Comparison of ENCODE assay signal across 28 mouse cellular contexts in the genomic region with DNA sequence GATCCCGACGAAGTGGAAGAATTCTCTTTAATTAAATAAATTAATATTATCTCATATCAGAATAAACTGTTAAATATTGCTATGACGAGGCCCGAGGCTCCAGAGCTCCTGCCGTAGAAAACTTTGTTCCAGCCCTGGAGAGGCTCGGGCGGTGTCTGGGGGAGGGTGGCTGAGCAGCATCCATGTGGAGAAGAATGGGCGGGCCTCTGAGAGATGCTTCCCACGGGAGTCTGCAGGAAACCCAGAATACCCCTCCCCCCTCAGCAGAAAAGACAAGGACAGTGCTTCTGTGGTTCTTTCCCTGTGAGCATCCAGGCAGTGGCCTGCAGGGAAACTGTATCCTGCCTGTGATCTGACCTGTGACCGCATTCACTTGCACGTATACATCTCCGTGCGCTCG. TPM values are rescaled to one million over a fixed set of nuclear protein-coding genes. Genes with fewer than 3 reads are reported as not detected.
DNase-seq lines count a peak whose midpoint lies in the region; ATAC-seq and TF ChIP-seq lines count a peak whose summit lies in the region.
"Had no signal": no experiment of that assay in that cellular context is flagged by ENCODE, and none has a peak within 500 bp of the region (broad histone marks: within the 10 kb centered on the region; RNA-seq: fewer than 3 reads in every experiment).

No protein-coding gene starts in this region.

- H3K9me3 ChIP-seq in kidney, embryonic 14.5 days (ENCODE audit: control insufficient read depth, low read length), result no peaks in the 10 kb centered on the region
- no peaks in the 10 kb centered on the region for H3K9me3 ChIP-seq in limb, embryonic 14.5 days (ENCODE audit: control insufficient read depth, low read length)
- no peaks in the 10 kb centered on the region for H3K9me3 ChIP-seq in limb, embryonic 10.5 days (replicated peaks)
- H3K9me3 ChIP-seq: embryonic facial prominence, embryonic 12.5 days; heart, embryonic 12.5 days; hindbrain, embryonic 12.5 days; limb, embryonic 13.5 days; liver, embryonic 13.5 days; megakaryocyte, embryonic 14.5 days; midbrain, embryonic 13.5 days had no signal

- no peak for TF ChIP-seq POLR2A in limb, embryonic 14.5 days (IDR thresholded peaks at IDR 0.05; ENCODE audit: borderline replicate concordance, extremely low read depth, insufficient read depth, insufficient read length)

- H3K27ac ChIP-seq in kidney, embryonic 14.5 days (ENCODE audit: low read depth, low read length), result no peak overlapping the region
- no peak overlapping the region for H3K27ac ChIP-seq in limb, embryonic 14.5 days (replicated peaks; ENCODE audit: low read depth, low read length)
- H3K27ac ChIP-seq in limb, embryonic 10.5 days, result no peak overlapping the region
- H3K27ac ChIP-seq: embryonic facial prominence, embryonic 12.5 days; hindbrain, embryonic 12.5 days; limb, embryonic 13.5 days; liver, embryonic 13.5 days; midbrain, embryonic 13.5 days had no signal

- no peak overlapping the region for H3K4me3 ChIP-seq in kidney, embryonic 14.5 days (ENCODE audit: low read length)
- H3K4me3 ChIP-seq in limb, embryonic 14.5 days (replicated peaks; ENCODE audit: low read length), result no peak overlapping the region
- no peak overlapping the region for H3K4me3 ChIP-seq in limb, embryonic 10.5 days
- H3K4me3 ChIP-seq: embryonic facial prominence, embryonic 12.5 days; erythroblast, embryonic 14.5 days; heart, embryonic 12.5 days; hindbrain, embryonic 12.5 days; limb, embryonic 13.5 days; liver, embryonic 13.5 days; megakaryocyte, embryonic 14.5 days; midbrain, embryonic 13.5 days had no signal

- no peak overlapping the region for H3K4me2 ChIP-seq in kidney, embryonic 14.5 days (replicated peaks; ENCODE audit: low read depth, low read length)
- no peak overlapping the region for H3K4me2 ChIP-seq in limb, embryonic 14.5 days (replicated peaks; ENCODE audit: low read depth, low read length, severe bottlenecking)
- H3K4me2 ChIP-seq: embryonic facial prominence, embryonic 12.5 days; heart, embryonic 12.5 days; hindbrain, embryonic 12.5 days; limb, embryonic 13.5 days; liver, embryonic 13.5 days; midbrain, embryonic 13.5 days had no signal

- no peak overlapping the region for H3K9ac ChIP-seq in kidney, embryonic 14.5 days (ENCODE audit: low read depth, low read length)
- H3K9ac ChIP-seq in limb, embryonic 14.5 days (ENCODE audit: low read depth, low read length, severe bottlenecking), result no peak overlapping the region
- H3K9ac ChIP-seq: embryonic facial prominence, embryonic 12.5 days; heart, embryonic 12.5 days; hindbrain, embryonic 12.5 days; limb, embryonic 13.5 days; liver, embryonic 13.5 days; midbrain, embryonic 13.5 days had no signal

- DNase-seq in embryo, embryonic 11 days, result peak; percentile 26
- DNase-seq in embryo, embryonic 10 days (ENCODE audit: low spot score), result no peak
- DNase-seq in kidney, adult 11 months, result no peak
- DNase-seq in limb, embryonic 14.5 days (ENCODE audit: low spot score), result peak; percentile 7
- no peak for DNase-seq in limb, embryonic 10.5 days (ENCODE audit: low spot score)
- no peak for DNase-seq in heart, adult 18-20 months
- DNase-seq: adrenal gland, postnatal 25 days; cerebellum, adult 9-11 months; gastrocnemius, postnatal 10 days; kidney, adult 8-10 months; liver, embryonic 13.5 days; lung, adult 2 months; thymus, adult 18-20 months; thymus, postnatal 36 days had no signal

- 30% methylated on average over 14 of the region's 14 CpGs for WGBS in kidney, embryonic 14.5 days
- WGBS in limb, embryonic 14.5 days, result 69% methylated on average over 14 of the region's 14 CpGs
- WGBS in limb, embryonic 10.5 days, result 83% methylated on average over 14 of the region's 14 CpGs

- H3K4me1 ChIP-seq in kidney, embryonic 14.5 days (ENCODE audit: control insufficient read depth, insufficient read depth, low read length), result peaks cover 7% of the 10 kb centered on the region; the same call in 1 of the 2 replicates
- no peaks in the 10 kb centered on the region for H3K4me1 ChIP-seq in limb, embryonic 14.5 days (ENCODE audit: control insufficient read depth, insufficient read depth, low read length)
- peaks cover 8% of the 10 kb centered on the region for H3K4me1 ChIP-seq in limb, embryonic 10.5 days
- H3K4me1 ChIP-seq: heart, embryonic 12.5 days; liver, embryonic 13.5 days; megakaryocyte, embryonic 14.5 days had no signal

- ATAC-seq in kidney, embryonic 14.5 days (ENCODE audit: low FRiP score, low TSS enrichment), result peak; percentile 47; the same call in 1 of the 2 replicates
- no peak for ATAC-seq in limb, embryonic 14.5 days (ENCODE audit: low FRiP score, low read depth)
- ATAC-seq: forebrain, embryonic 14.5 days; inflammation-experienced regulatory T-cells, adult 6 months; midbrain, embryonic 13.5 days had no signal

- H3K27me3 ChIP-seq in kidney, embryonic 14.5 days (ENCODE audit: control insufficient read depth, insufficient read depth, low read length), result no peaks in the 10 kb centered on the region
- no peaks in the 10 kb centered on the region for H3K27me3 ChIP-seq in limb, embryonic 14.5 days (ENCODE audit: control insufficient read depth, insufficient read depth, low read length)
- H3K27me3 ChIP-seq in limb, embryonic 10.5 days (ENCODE audit: low read depth, poor library complexity, severe bottlenecking), result no peaks in the 10 kb centered on the region
- H3K27me3 ChIP-seq: embryonic facial prominence, embryonic 12.5 days; hindbrain, embryonic 12.5 days; liver, embryonic 13.5 days; midbrain, embryonic 13.5 days had no signal

- no peaks in the 10 kb centered on the region for H3K36me3 ChIP-seq in kidney, embryonic 14.5 days (ENCODE audit: control insufficient read depth, insufficient read depth, low read length)
- H3K36me3 ChIP-seq in limb, embryonic 14.5 days (ENCODE audit: control insufficient read depth, insufficient read depth, low read length), result no peaks in the 10 kb centered on the region
- H3K36me3 ChIP-seq in limb, embryonic 10.5 days, result no peaks in the 10 kb centered on the region
- H3K36me3 ChIP-seq: embryonic facial prominence, embryonic 12.5 days; heart, embryonic 12.5 days; hindbrain, embryonic 12.5 days; limb, embryonic 13.5 days; liver, embryonic 13.5 days had no signal

RNA-seq across cellular contexts. Expression of a gene that starts 45.7 kb away (rescaled TPM):
- 0.22 TPM in 1 of 2 replicates, not detected in the other for polyA plus RNA-seq in kidney, embryonic 14.5 days (2014; fragmentation: Nextera tagmentation; extraction: Ambion mirVana)
- 4.2 and 5.1 TPM in 2 replicates for polyA plus RNA-seq in limb, embryonic 14.5 days (2012; rRNA removed)
- 4.3 and 5.2 TPM in 2 replicates for polyA plus RNA-seq in limb, embryonic 14.5 days (2014; fragmentation: Nextera tagmentation; extraction: Ambion mirVana)
- polyA plus RNA-seq in limb, embryonic 10.5 days (2016; fragmentation: Nextera tagmentation; extraction: Ambion mirVana), result 5.0 and 8.4 TPM in 2 replicates
- not detected for total RNA-seq in heart, adult 18-20 months (2021)
- total RNA-seq: adrenal gland, postnatal 25 days; common myeloid progenitor, adult 5-6 weeks; gastrocnemius, postnatal 10 days; granulocyte monocyte progenitor cell, adult 5-6 weeks; monocyte, adult 5-6 weeks had no signal
- polyA plus RNA-seq: erythroblast, embryonic 14.5 days; inflammation-experienced regulatory T-cells, adult 6 months; liver, embryonic 13.5 days; small intestine, adult 2 months had no signal

Comparison
In these comparisons a context has a peak if more than half of its experiments do, and no peak if none do; other contexts are left out.
1. DNase-seq: peak in embryo, embryonic 11 days (single experiment) and limb, embryonic 14.5 days (single experiment); none in embryo, embryonic 10 days (single experiment), kidney, adult 11 months (single experiment), limb, embryonic 10.5 days (single experiment) and heart, adult 18-20 months (0 of 2).